Mouse (Mus musculus) G1E (cell line): ENCODE results near the gene Aldh3b1. TPM values are rescaled to one million over a fixed set of nuclear protein-coding genes. Genes with fewer than 3 reads are reported as not detected.

Source experiments
- ATAC-seq: 2 replicates; pipeline ENCODE4 v1.8.0; 2016; ENCODE audit warnings: mild to moderate bottlenecking; ENCODE audit not compliant: insufficient number of reproducible peaks, poor library complexity, low FRiP score, severe bottlenecking; ENCODE audit errors: extremely low read depth
- DNase-seq: peaks from one replicate; pipeline ENCODE4 v3.0.0; 2012; ENCODE audit warnings: low spot score
- H3K27me3 ChIP-seq: 2 replicates; pipeline ENCODE4 v1.6.1; 2012; ENCODE audit warnings: mild to moderate bottlenecking, low read length, inconsistent platforms; ENCODE audit not compliant: insufficient read depth
- H3K36me3 ChIP-seq: replicated peaks from 2 replicates; pipeline ENCODE3; 2012; ENCODE audit warnings: mild to moderate bottlenecking, inconsistent platforms
- H3K4me1 ChIP-seq: 2 replicates; pipeline ENCODE4 v1.6.1; 2012; ENCODE audit warnings: low read depth, low read length, inconsistent platforms, mixed read lengths; ENCODE audit not compliant: insufficient read depth
- H3K4me3 ChIP-seq: 2 replicates; pipeline ENCODE4 v1.5.1; 2012; ENCODE audit warnings: low read depth, mild to moderate bottlenecking, inconsistent platforms, low read length, moderate library complexity, mixed read lengths
- H3K9me3 ChIP-seq: replicated peaks from 2 replicates; pipeline ENCODE4 v1.6.1; 2012; ENCODE audit warnings: inconsistent platforms
- CTCF ChIP-seq: IDR thresholded peaks from 2 replicates; pipeline ENCODE4 v1.5.1; 2012; ENCODE audit warnings: low read depth, low read length, inconsistent platforms, mixed read lengths
- GATA1 ChIP-seq: IDR thresholded peaks from 2 replicates; pipeline ENCODE4 v1.6.1; 2012; ENCODE audit warnings: borderline replicate concordance, low read length, inconsistent platforms, mixed read lengths
- GATA2 ChIP-seq: IDR thresholded peaks from 2 replicates; pipeline ENCODE4 v1.6.1; 2012; ENCODE audit warnings: low read depth, low read length, inconsistent platforms, borderline replicate concordance
- POLR2AphosphoS5 ChIP-seq: IDR thresholded peaks from 2 replicates; pipeline ENCODE4 v1.6.1; 2012; ENCODE audit warnings: low read depth, low read length, inconsistent platforms; ENCODE audit not compliant: insufficient replicate concordance
- TAL1 ChIP-seq: conservative IDR thresholded peaks from 2 replicates; pipeline ENCODE4 v1.6.1; 2012; ENCODE audit warnings: low read depth, low read length, inconsistent platforms, mixed read lengths
- polyA plus RNA-seq: library from polyadenylated mRNA; stranded (reverse); fragments of >175 nt; gene quantifications from 2 replicates; pipeline ENCODE4 v1.2.3, GENCODE M21; 2012
- total RNA-seq, 2 experiments: library from RNA; stranded (forward) in 1 of 2; stranded (reverse) in 1 of 2; fragments of 200-1000 nt in 1 of 2; fragments of >200 nt in 1 of 2; fragmentation: Nextera tagmentation in 1 of 2; gene quantifications; 2 replicates each; pipeline ENCODE4 v1.2.3; 2014 to 2017

Gene Aldh3b1
- total and polyA plus RNA-seq, 3 experiments: not detected

GRCm38 (mm10) chr19:3924868-3925267, 4.7 kb downstream of the Aldh3b1 start:
- no peak for ATAC-seq
- H3K4me3 ChIP-seq: no peak overlapping the region
- 0 out of 2 replicates have a peak, but pooled peaks cover 5% of the 10 kb centered on the region for H3K4me1 ChIP-seq
- TF ChIP-seq TAL1: no peak
- TF ChIP-seq POLR2AphosphoS5: no peak
- TF ChIP-seq GATA2: no peak
- TF ChIP-seq CTCF: no peak
- no peak for TF ChIP-seq GATA1
- H3K27me3 ChIP-seq: peaks cover 59% of the 10 kb centered on the region
- no peak for DNase-seq
- no peaks in the 10 kb centered on the region for H3K9me3 ChIP-seq
- no peaks in the 10 kb centered on the region for H3K36me3 ChIP-seq

DNA sequence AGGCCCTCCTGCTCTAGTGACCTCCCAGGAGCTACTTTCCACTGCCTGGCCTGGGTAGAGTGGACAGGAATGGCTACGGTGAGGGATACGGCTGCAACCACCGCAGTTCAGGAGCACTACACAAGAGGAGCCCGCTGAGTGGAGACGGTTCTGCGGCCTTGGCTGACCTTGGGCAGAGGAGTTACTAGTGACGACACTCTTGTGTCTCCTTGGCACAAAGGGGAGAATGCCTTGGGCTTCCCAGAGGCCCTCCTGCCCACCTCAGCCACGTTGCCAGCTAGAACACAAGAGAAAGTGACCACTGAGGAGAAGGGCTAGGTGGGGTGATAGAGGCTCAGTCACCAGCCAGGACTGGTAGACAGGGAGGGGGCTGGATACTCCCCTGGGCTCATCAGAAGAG, 5.4 kb downstream of the Aldh3b1 start:
- Histone ChIP-seq H3K36me3 (no peaks in the 10 kb centered on the region), H3K9me3 (no peaks in the 10 kb centered on the region), H3K27me3 (peaks cover 52% of the 10 kb centered on the region), H3K4me1 (0 out of 2 replicates have a peak, but pooled peaks cover 5% of the 10 kb centered on the region), H3K4me3 (no peak overlapping the region)
- DNase-seq (no peak), ATAC-seq (no peak)
- TF ChIP-seq GATA1: no peak
- no peak for TF ChIP-seq POLR2AphosphoS5
- no peak for TF ChIP-seq CTCF
- no peak for TF ChIP-seq TAL1
- TF ChIP-seq GATA2: no peak

- H3K4me3 ChIP-seq: no peak overlapping the region
- peaks cover 47% of the 10 kb centered on the region for H3K27me3 ChIP-seq
- DNase-seq (no peak), ATAC-seq (no peak)
- no peaks in the 10 kb centered on the region for H3K36me3 ChIP-seq
- H3K4me1 ChIP-seq: 0 out of 2 replicates have a peak, but pooled peaks cover 5% of the 10 kb centered on the region
- TF ChIP-seq GATA1 (no peak), TAL1 (no peak), POLR2AphosphoS5 (no peak)
- H3K9me3 ChIP-seq: no peaks in the 10 kb centered on the region
Observed at GRCm38 (mm10) chr19:3923586-3923985, 6.0 kb downstream of the Aldh3b1 start.

DNA sequence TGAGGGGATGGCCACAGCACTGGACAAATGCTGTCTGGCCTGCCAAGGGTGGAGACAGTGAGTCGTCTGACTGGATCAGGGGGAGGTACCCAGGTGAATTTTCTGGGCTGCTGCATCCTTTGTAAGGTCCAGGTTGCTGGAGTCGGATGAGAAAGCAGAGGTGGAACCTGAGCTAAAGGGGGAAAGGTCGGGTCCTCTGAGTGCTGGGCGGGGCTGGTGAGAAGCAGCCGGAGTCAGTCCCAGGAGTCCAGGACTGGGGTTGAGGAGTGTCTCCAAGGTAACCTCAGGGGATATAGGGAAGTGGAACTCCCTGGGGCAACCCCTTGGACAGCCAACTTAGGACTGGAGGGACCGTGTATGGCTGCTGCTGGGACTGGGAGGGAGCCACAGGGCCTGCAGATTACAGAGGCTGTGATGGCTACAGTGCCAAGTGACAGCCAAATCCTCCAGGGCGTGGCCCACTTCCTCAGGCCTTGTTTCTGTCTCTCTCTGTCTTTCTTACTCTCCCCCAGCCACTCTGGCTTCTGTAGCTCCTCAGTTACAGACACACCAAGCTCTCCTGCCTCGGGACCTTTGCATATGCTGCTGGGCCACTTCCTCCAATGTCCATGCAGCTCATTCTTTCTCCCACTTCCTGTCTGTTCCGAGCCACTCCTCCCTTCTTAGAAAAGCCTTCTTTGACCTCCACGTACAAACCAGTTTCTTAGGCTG, 6.8 kb downstream of the Aldh3b1 start:
- Histone ChIP-seq H3K4me1 (0 out of 2 replicates have a peak, but pooled peaks cover 5% of the 10 kb centered on the region), H3K4me3 (no peak overlapping the region), H3K27me3 (peaks cover 42% of the 10 kb centered on the region), H3K9me3 (no peaks in the 10 kb centered on the region), H3K36me3 (no peaks in the 10 kb centered on the region)
- DNase-seq: no peak
- ATAC-seq: no peak
- TF ChIP-seq TAL1: no peak
- no peak for TF ChIP-seq GATA1
- no peak for TF ChIP-seq GATA2
- TF ChIP-seq POLR2AphosphoS5: no peak
- TF ChIP-seq CTCF: no peak

DNA sequence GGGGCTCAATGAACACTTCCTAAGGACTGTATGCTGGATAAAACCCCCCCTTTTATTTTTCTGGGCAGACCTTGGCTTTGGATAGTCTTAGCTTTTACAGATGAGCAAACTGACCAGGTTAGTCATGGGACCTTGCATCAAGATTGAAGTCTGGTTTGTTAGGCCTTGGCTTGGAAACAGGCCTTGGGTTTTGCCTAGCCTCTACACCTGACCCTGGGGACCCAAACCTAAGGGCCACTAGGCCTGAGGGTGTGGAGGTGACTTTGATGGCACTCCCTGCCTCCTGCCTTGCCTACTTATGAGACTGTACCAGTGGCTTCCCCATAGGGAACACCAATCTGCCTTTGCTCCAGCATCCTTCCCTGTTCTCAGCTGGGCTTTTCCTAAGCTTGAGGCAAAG, 9.7 kb downstream of the Aldh3b1 start:
- DNase-seq (no peak), ATAC-seq (no peak)
- H3K36me3 ChIP-seq: peaks cover 8% of the 10 kb centered on the region
- H3K4me1 ChIP-seq: peaks cover 14% of the 10 kb centered on the region
- no peaks in the 10 kb centered on the region for H3K9me3 ChIP-seq
- H3K4me3 ChIP-seq: no peak overlapping the region
- TF ChIP-seq CTCF: no peak
- no peak for TF ChIP-seq GATA2
- no peak for TF ChIP-seq POLR2AphosphoS5
- no peak for TF ChIP-seq GATA1
- TF ChIP-seq TAL1: no peak
- H3K27me3 ChIP-seq: peaks cover 26% of the 10 kb centered on the region

- H3K9me3 ChIP-seq: no peaks in the 10 kb centered on the region
- H3K27me3 ChIP-seq: peaks cover 9% of the 10 kb centered on the region
- H3K4me1 ChIP-seq: peaks cover 31% of the 10 kb centered on the region
- H3K36me3 ChIP-seq: peaks cover 10% of the 10 kb centered on the region
- ATAC-seq: no peak
- DNase-seq: no peak
- H3K4me3 ChIP-seq: no peak overlapping the region
- no peak for TF ChIP-seq GATA2
- no peak for TF ChIP-seq POLR2AphosphoS5
- no peak for TF ChIP-seq CTCF
- TF ChIP-seq GATA1: no peak
- TF ChIP-seq TAL1: no peak
Observed at GRCm38 (mm10) chr19:3916727-3917126, 12.9 kb downstream of the Aldh3b1 start.
